Mouse (Mus musculus) heart, embryonic 16.5 days (tissue): ENCODE measurements around the gene Ntan1. TPM values are rescaled to one million over a fixed set of nuclear protein-coding genes. Genes with fewer than 3 reads are reported as not detected.

Experiments used
- ATAC-seq: fragments of 200-750 bp; cut with Nextera tagmentation; replicated peaks from 2 replicates; pipeline ENCODE4 v1.8.0; 2017; ENCODE audit warnings: moderate number of reproducible peaks; ENCODE audit not compliant: insufficient read depth, low FRiP score; ENCODE audit errors: extremely low read depth
- H3K27ac ChIP-seq: fragments of 300-500 bp; sonication (generic); 2 replicates; pipeline ENCODE4 v1.5.1; 2014; ENCODE audit warnings: mild to moderate bottlenecking, low read length, control low read depth, moderate library complexity
- H3K27me3 ChIP-seq: fragments of 300-500 bp; sonication (generic); 2 replicates; pipeline ENCODE4 v1.6.1; 2014; ENCODE audit warnings: low read length, mixed read lengths; ENCODE audit not compliant: control insufficient read depth, insufficient read depth
- H3K36me3 ChIP-seq: fragments of 300-500 bp; sonication (generic); 2 replicates; pipeline ENCODE4 v1.6.1; 2014; ENCODE audit not compliant: control insufficient read depth, insufficient read depth
- H3K4me1 ChIP-seq: fragments of 300-500 bp; sonication (generic); 2 replicates; pipeline ENCODE4 v1.6.1; 2014; ENCODE audit warnings: low read length, mixed read lengths; ENCODE audit not compliant: control insufficient read depth, insufficient read depth
- H3K4me2 ChIP-seq: fragments of 300-500 bp; sonication (generic); 2 replicates; pipeline ENCODE4 v1.6.1; 2014; ENCODE audit warnings: low read depth, mild to moderate bottlenecking, control low read depth, low read length
- H3K4me3 ChIP-seq: fragments of 300-500 bp; sonication (generic); 2 replicates; pipeline ENCODE4 v1.5.1; 2014; ENCODE audit warnings: mild to moderate bottlenecking, control low read depth, low read length
- H3K9ac ChIP-seq: fragments of 300-500 bp; sonication (generic); 2 replicates; pipeline ENCODE4 v1.6.1; 2014; ENCODE audit warnings: low read length, control low read depth
- H3K9me3 ChIP-seq: fragments of 300-500 bp; sonication (generic); replicated peaks from 2 replicates; pipeline ENCODE4 v1.6.1; 2016; ENCODE audit warnings: low read length; ENCODE audit not compliant: control insufficient read depth
- WGBS: fragments of 180-500 bp; shearing (Covaris S2); extraction: QIAGEN DNeasy Blood & Tissue Kit; methylation state at CpG from one replicate; pipeline ENCODE4 v1.1.7; 2014; 5-methylcytosine and 5-hydroxymethylcytosine counted together
- polyA plus RNA-seq: library from polyadenylated mRNA; unstranded; fragments of >200 nt; fragmentation: Nextera tagmentation; extraction: Ambion mirVana; gene quantifications from 2 replicates; pipeline ENCODE4 v1.2.1, GENCODE M21; 2015

The Ntan1 gene
- polyA plus RNA-seq, 1 experiment from 2014 or later: 145 TPM

GRCm38 (mm10) chr16:13796746-13797175 is 21.9 kb upstream of the Ntan1 start:
- 84% methylated on average over 5 of the region's 5 CpGs for WGBS
- Histone ChIP-seq H3K9ac (no peak overlapping the region), H3K9me3 (no peaks in the 10 kb centered on the region), H3K4me2 (no peak overlapping the region), H3K4me1 (no peaks in the 10 kb centered on the region), H3K36me3 (peaks cover 77% of the 10 kb centered on the region), H3K4me3 (no peak overlapping the region), H3K27ac (no peak overlapping the region), H3K27me3 (no peaks in the 10 kb centered on the region)
- no peak for ATAC-seq

- Histone ChIP-seq H3K9me3 (no peaks in the 10 kb centered on the region), H3K27ac (no peak overlapping the region), H3K4me2 (no peak overlapping the region), H3K27me3 (no peaks in the 10 kb centered on the region), H3K4me1 (no peaks in the 10 kb centered on the region), H3K4me3 (no peak overlapping the region), H3K36me3 (peaks cover 59% of the 10 kb centered on the region), H3K9ac (no peak overlapping the region)
- no peak for ATAC-seq
- WGBS: 91% methylated on average over 4 of the region's 4 CpGs
These were observed 17.4 kb upstream of the Ntan1 start for GRCm38 (mm10) chr16:13801231-13801630.

- peaks cover 61% of the 10 kb centered on the region for H3K36me3 ChIP-seq
- WGBS: 79% methylated on average over 5 of the region's 5 CpGs
These were observed 14.0 kb upstream of the Ntan1 start for GRCm38 (mm10) chr16:13804666-13805065.

GRCm38 (mm10) chr16:13807616-13808015 is 11.0 kb upstream of the Ntan1 start:
- no peak for ATAC-seq
- H3K27me3 ChIP-seq: no peaks in the 10 kb centered on the region
- no peaks in the 10 kb centered on the region for H3K9me3 ChIP-seq
- H3K27ac ChIP-seq: no peak overlapping the region
- 91% methylated on average over 4 of the region's 4 CpGs for WGBS
- no peaks in the 10 kb centered on the region for H3K4me1 ChIP-seq
- no peak overlapping the region for H3K4me3 ChIP-seq
- H3K9ac ChIP-seq: no peak overlapping the region
- peaks cover 62% of the 10 kb centered on the region for H3K36me3 ChIP-seq
- H3K4me2 ChIP-seq: no peak overlapping the region

More at GRCm38 (mm10) chr16:13804666-13805065, 14.0 kb upstream of the Ntan1 start:
- H3K27ac ChIP-seq: no peak overlapping the region
- ATAC-seq: no peak
- H3K4me1 ChIP-seq: no peaks in the 10 kb centered on the region
- H3K4me2 ChIP-seq: no peak overlapping the region
- H3K27me3 ChIP-seq: no peaks in the 10 kb centered on the region
- no peak overlapping the region for H3K9ac ChIP-seq
- H3K9me3 ChIP-seq: no peaks in the 10 kb centered on the region
- no peak overlapping the region for H3K4me3 ChIP-seq

GRCm38 (mm10) chr16:13808410-13808809 is 10.2 kb upstream of the Ntan1 start:
- peaks cover 67% of the 10 kb centered on the region for H3K36me3 ChIP-seq
- H3K27me3 ChIP-seq: no peaks in the 10 kb centered on the region
- H3K4me3 ChIP-seq: no peak overlapping the region
- no peak overlapping the region for H3K4me2 ChIP-seq
- no peaks in the 10 kb centered on the region for H3K9me3 ChIP-seq
- no peak overlapping the region for H3K27ac ChIP-seq
- no peak for ATAC-seq
- no peak overlapping the region for H3K9ac ChIP-seq
- H3K4me1 ChIP-seq: no peaks in the 10 kb centered on the region
- 88% methylated on average over 7 of the region's 7 CpGs for WGBS

GRCm38 (mm10) chr16:13812152-13812551 is 6.5 kb upstream of the Ntan1 start:
- H3K4me2 ChIP-seq: no peak overlapping the region
- ATAC-seq: no peak
- no peak overlapping the region for H3K4me3 ChIP-seq
- H3K9ac ChIP-seq: no peak overlapping the region
- H3K4me1 ChIP-seq: no peaks in the 10 kb centered on the region
- WGBS: 86% methylated on average over 6 of the region's 6 CpGs
- peaks cover 53% of the 10 kb centered on the region for H3K36me3 ChIP-seq
- H3K9me3 ChIP-seq: no peaks in the 10 kb centered on the region
- no peak overlapping the region for H3K27ac ChIP-seq
- no peaks in the 10 kb centered on the region for H3K27me3 ChIP-seq

GRCm38 (mm10) chr16:13813200-13813599 is 5.4 kb upstream of the Ntan1 start:
- no peak for ATAC-seq
- Histone ChIP-seq H3K27ac (no peak overlapping the region), H3K27me3 (no peaks in the 10 kb centered on the region), H3K9ac (no peak overlapping the region), H3K4me3 (no peak overlapping the region), H3K9me3 (no peaks in the 10 kb centered on the region), H3K4me1 (peaks cover 2% of the 10 kb centered on the region), H3K36me3 (peaks cover 47% of the 10 kb centered on the region), H3K4me2 (no peak overlapping the region)
- WGBS: 91% methylated on average over 3 of the region's 3 CpGs

- H3K27me3 ChIP-seq: no peaks in the 10 kb centered on the region
- ATAC-seq: peak; percentile 42
- peaks cover 11% of the 10 kb centered on the region for H3K4me1 ChIP-seq
- H3K4me3 ChIP-seq: peak overlapping the region; percentile 73
- H3K9ac ChIP-seq: peak overlapping the region; percentile 97
- peak overlapping the region; percentile 82 for H3K27ac ChIP-seq
- H3K9me3 ChIP-seq: no peaks in the 10 kb centered on the region
- under 1% methylated on average over 36 of the region's 36 CpGs for WGBS
- peak overlapping the region; percentile 87 for H3K4me2 ChIP-seq
- peaks cover under 1% of the 10 kb centered on the region; the same call in 1 of the 2 replicates for H3K36me3 ChIP-seq
These were observed 724 bp downstream of the Ntan1 start for GRCm38 (mm10) chr16:13819394-13819743.

GRCm38 (mm10) chr16:13819806-13820500 is 1.3 kb downstream of the Ntan1 start:
- peak overlapping the region; percentile 87 for H3K4me2 ChIP-seq
- no peaks in the 10 kb centered on the region for H3K9me3 ChIP-seq
- 18% methylated on average over 12 of the region's 12 CpGs for WGBS
- no peak for ATAC-seq
- no peaks in the 10 kb centered on the region for H3K36me3 ChIP-seq
- H3K4me1 ChIP-seq: peaks cover 11% of the 10 kb centered on the region
- peak overlapping the region; percentile 97 for H3K9ac ChIP-seq
- peak overlapping the region; percentile 73 for H3K4me3 ChIP-seq
- no peaks in the 10 kb centered on the region for H3K27me3 ChIP-seq
- peak overlapping the region; percentile 82 for H3K27ac ChIP-seq
